ENCODE assay signal across 16 mouse cellular contexts in genomic region chr9:67178203-67178602, GRCm38 (mm10).
DNase-seq lines count a peak whose midpoint lies in the region; ATAC-seq lines count a peak whose summit lies in the region.
"Had no signal": no experiment of that assay in that cellular context is flagged by ENCODE, and none has a peak within 500 bp of the region (broad histone marks: within the 10 kb centered on the region; RNA-seq: fewer than 3 reads in every experiment).

No protein-coding gene starts in this region.

- no peak for DNase-seq in heart, adult 8-10 months (ENCODE audit: low spot score)
- DNase-seq in embryonic facial prominence, embryonic 11.5 days (ENCODE audit: low spot score): peak; percentile 57
- peak; percentile 39 for DNase-seq in limb, embryonic 11.5 days (ENCODE audit: low spot score)
- no peak for DNase-seq in left cerebral cortex, adult 18-20 months (ENCODE audit: low spot score in 2 of 2)
- DNase-seq: adrenal gland, postnatal 36 days; cerebellum, adult 2 months; kidney, adult 9 months; lung, adult 18-20 months; spleen, adult 18-20 months; thymus, postnatal 14 days had no signal

- no peak overlapping the region for H3K4me3 ChIP-seq in heart, embryonic 13.5 days
- no peak overlapping the region for H3K4me3 ChIP-seq in embryonic facial prominence, embryonic 11.5 days (ENCODE audit: low read depth, low read length)
- H3K4me3 ChIP-seq in embryonic facial prominence, embryonic 13.5 days: no peak overlapping the region
- no peak overlapping the region for H3K4me3 ChIP-seq in limb, embryonic 11.5 days (ENCODE audit: low read depth, low read length)
- H3K4me3 ChIP-seq: midbrain, embryonic 10.5 days; neural tube, embryonic 12.5 days had no signal

- no peak overlapping the region for H3K4me2 ChIP-seq in heart, embryonic 13.5 days
- no peak overlapping the region for H3K4me2 ChIP-seq in embryonic facial prominence, embryonic 11.5 days (ENCODE audit: low read depth, low read length)
- H3K4me2 ChIP-seq in embryonic facial prominence, embryonic 13.5 days: no peak overlapping the region
- H3K4me2 ChIP-seq in limb, embryonic 11.5 days (ENCODE audit: low read depth, severe bottlenecking): no peak overlapping the region
- H3K4me2 ChIP-seq: neural tube, embryonic 12.5 days had no signal

- ATAC-seq in heart, embryonic 13.5 days (ENCODE audit: extremely low read depth, insufficient number of reproducible peaks, low FRiP score, low TSS enrichment): no peak
- no peak for ATAC-seq in embryonic facial prominence, embryonic 11.5 days (replicated peaks; ENCODE audit: insufficient number of reproducible peaks, low FRiP score, low TSS enrichment, low read depth)
- ATAC-seq in embryonic facial prominence, embryonic 13.5 days (ENCODE audit: insufficient number of reproducible peaks, insufficient read depth, low FRiP score, low TSS enrichment, low read depth): no peak
- ATAC-seq in limb, embryonic 11.5 days (ENCODE audit: insufficient number of reproducible peaks, low FRiP score, low TSS enrichment, low read depth): no peak
- ATAC-seq in erythroid progenitor cell, adult 5-6 weeks (replicated peaks; ENCODE audit: low FRiP score, poor library complexity, severe bottlenecking): no peak
- ATAC-seq: hindbrain, postnatal 0 days had no signal

- 43% methylated on average over 5 of the region's 5 CpGs for WGBS in heart, embryonic 13.5 days
- 43% methylated on average over 5 of the region's 5 CpGs for WGBS in embryonic facial prominence, embryonic 11.5 days
- WGBS in embryonic facial prominence, embryonic 13.5 days: 22% methylated on average over 5 of the region's 5 CpGs
- 33% methylated on average over 5 of the region's 5 CpGs for WGBS in limb, embryonic 11.5 days

- peak overlapping the region; percentile 54 for H3K27ac ChIP-seq in heart, embryonic 13.5 days (replicated peaks)
- H3K27ac ChIP-seq in embryonic facial prominence, embryonic 11.5 days (replicated peaks; ENCODE audit: low read depth, low read length): peak overlapping the region; percentile 70
- H3K27ac ChIP-seq in embryonic facial prominence, embryonic 13.5 days: peak overlapping the region; percentile 85
- peak overlapping the region; percentile 65 for H3K27ac ChIP-seq in limb, embryonic 11.5 days (replicated peaks; ENCODE audit: low read depth, low read length)
- H3K27ac ChIP-seq: hindbrain, postnatal 0 days; midbrain, embryonic 10.5 days; neural tube, embryonic 12.5 days had no signal

- peaks cover 33% of the 10 kb centered on the region for H3K4me1 ChIP-seq in heart, embryonic 13.5 days
- peaks cover 3% of the 10 kb centered on the region; the same call in 1 of the 2 replicates for H3K4me1 ChIP-seq in embryonic facial prominence, embryonic 11.5 days (ENCODE audit: control insufficient read depth, insufficient read depth, low read length)
- peaks cover 85% of the 10 kb centered on the region for H3K4me1 ChIP-seq in embryonic facial prominence, embryonic 13.5 days
- H3K4me1 ChIP-seq in limb, embryonic 11.5 days (ENCODE audit: control insufficient read depth, insufficient read depth, low read length): peaks cover 19% of the 10 kb centered on the region

- no peaks in the 10 kb centered on the region for H3K36me3 ChIP-seq in heart, embryonic 13.5 days
- no peaks in the 10 kb centered on the region for H3K36me3 ChIP-seq in embryonic facial prominence, embryonic 11.5 days (replicated peaks; ENCODE audit: control insufficient read depth, insufficient read depth, low read depth, low read length)
- no peaks in the 10 kb centered on the region for H3K36me3 ChIP-seq in embryonic facial prominence, embryonic 13.5 days
- H3K36me3 ChIP-seq in limb, embryonic 11.5 days (ENCODE audit: control insufficient read depth, insufficient read depth, low read length): no peaks in the 10 kb centered on the region
- H3K36me3 ChIP-seq: midbrain, embryonic 10.5 days; neural tube, embryonic 12.5 days had no signal

- no peaks in the 10 kb centered on the region for H3K27me3 ChIP-seq in heart, embryonic 13.5 days (replicated peaks)
- no peaks in the 10 kb centered on the region for H3K27me3 ChIP-seq in embryonic facial prominence, embryonic 11.5 days (ENCODE audit: control insufficient read depth, insufficient read depth, low read length)
- no peaks in the 10 kb centered on the region for H3K27me3 ChIP-seq in embryonic facial prominence, embryonic 13.5 days
- no peaks in the 10 kb centered on the region for H3K27me3 ChIP-seq in limb, embryonic 11.5 days (ENCODE audit: control insufficient read depth, insufficient read depth, low read length)
- H3K27me3 ChIP-seq: neural tube, embryonic 12.5 days had no signal

- H3K9me3 ChIP-seq in heart, embryonic 13.5 days: peaks cover 4% of the 10 kb centered on the region; the same call in 1 of the 2 replicates
- H3K9me3 ChIP-seq in embryonic facial prominence, embryonic 11.5 days (replicated peaks; ENCODE audit: control insufficient read depth, low read length): no peaks in the 10 kb centered on the region
- no peaks in the 10 kb centered on the region for H3K9me3 ChIP-seq in embryonic facial prominence, embryonic 13.5 days
- no peaks in the 10 kb centered on the region for H3K9me3 ChIP-seq in limb, embryonic 11.5 days (ENCODE audit: control insufficient read depth, low read length)
- H3K9me3 ChIP-seq: neural tube, embryonic 12.5 days had no signal

- no peak overlapping the region for H3K9ac ChIP-seq in heart, embryonic 13.5 days
- no peak overlapping the region for H3K9ac ChIP-seq in embryonic facial prominence, embryonic 11.5 days (replicated peaks; ENCODE audit: low read length)
- H3K9ac ChIP-seq in embryonic facial prominence, embryonic 13.5 days: no peak overlapping the region
- H3K9ac ChIP-seq in limb, embryonic 11.5 days (ENCODE audit: low read length): no peak overlapping the region
- H3K9ac ChIP-seq: neural tube, embryonic 12.5 days had no signal

Comparison
In these comparisons a context has a peak if more than half of its experiments do, and no peak if none do; other contexts are left out.
1. DNase-seq: peak in embryonic facial prominence, embryonic 11.5 days (single experiment) and limb, embryonic 11.5 days (single experiment); none in heart, adult 8-10 months (single experiment) and left cerebral cortex, adult 18-20 months (0 of 2).
2. Peak in every context shown above with its lines, with median percentiles within 50 percentile points of each other: H3K27ac ChIP-seq.